Comparison of ENCODE assay signal across 14 mouse cellular contexts in the genomic region with DNA sequence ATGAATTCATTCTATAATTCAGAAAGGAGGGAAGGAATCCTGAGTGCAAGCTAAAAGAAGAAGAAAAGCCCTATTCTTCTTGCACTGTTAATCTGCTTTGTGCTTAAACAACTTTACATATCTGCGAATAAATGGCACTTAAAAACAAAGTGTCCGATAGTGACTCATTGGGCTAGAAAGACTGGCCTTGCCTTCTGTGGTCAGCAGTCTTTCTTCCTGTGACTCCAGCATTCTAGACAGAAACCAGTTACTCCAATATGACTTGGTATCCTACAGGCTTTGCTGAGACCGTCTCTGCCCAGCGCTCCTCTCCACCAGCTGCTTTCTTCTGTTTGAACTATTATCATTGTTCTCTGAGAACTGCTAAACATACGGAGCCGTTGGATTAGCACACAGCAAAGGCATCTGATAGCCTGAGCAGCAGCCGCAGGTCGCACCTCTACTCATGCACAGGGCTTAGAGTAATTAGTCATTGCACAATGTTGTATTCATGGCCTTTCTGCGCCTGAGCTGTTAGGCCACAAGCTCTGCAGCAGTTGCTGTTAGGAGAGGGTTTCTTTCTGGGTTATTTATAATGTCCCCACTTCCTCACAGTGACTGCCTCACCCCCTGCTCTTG. TPM values are rescaled to one million over a fixed set of nuclear protein-coding genes. Genes with fewer than 3 reads are reported as not detected.
A peak's percentile ranks its signal among the peaks of the same experiment; 100 is the strongest.
DNase-seq lines count a peak whose midpoint lies in the region; ATAC-seq lines count a peak whose summit lies in the region.
"Had no signal": no experiment of that assay in that cellular context is flagged by ENCODE, and none has a peak within 500 bp of the region (broad histone marks: within the 10 kb centered on the region; RNA-seq: fewer than 3 reads in every experiment).

No protein-coding gene starts in this region.

- H3K27me3 ChIP-seq in embryonic facial prominence, embryonic 14.5 days (replicated peaks; ENCODE audit: control insufficient read depth, insufficient read depth, low read length): no peaks in the 10 kb centered on the region
- H3K27me3 ChIP-seq in embryonic facial prominence, embryonic 10.5 days (replicated peaks; ENCODE audit: low read depth, poor library complexity, severe bottlenecking): no peaks in the 10 kb centered on the region
- no peaks in the 10 kb centered on the region for H3K27me3 ChIP-seq in forebrain, embryonic 10.5 days (ENCODE audit: poor library complexity, severe bottlenecking)
- H3K27me3 ChIP-seq: embryonic facial prominence, embryonic 15.5 days; midbrain, embryonic 13.5 days had no signal

- no peaks in the 10 kb centered on the region for H3K9me3 ChIP-seq in embryonic facial prominence, embryonic 14.5 days (ENCODE audit: control insufficient read depth, low read length)
- no peaks in the 10 kb centered on the region for H3K9me3 ChIP-seq in embryonic facial prominence, embryonic 10.5 days
- no peaks in the 10 kb centered on the region for H3K9me3 ChIP-seq in forebrain, embryonic 10.5 days
- H3K9me3 ChIP-seq: embryonic facial prominence, embryonic 15.5 days; midbrain, embryonic 13.5 days had no signal

- no peak overlapping the region for H3K4me2 ChIP-seq in embryonic facial prominence, embryonic 14.5 days (ENCODE audit: low read depth, low read length)
- H3K4me2 ChIP-seq: embryonic facial prominence, embryonic 15.5 days; midbrain, embryonic 13.5 days had no signal

- no peak overlapping the region for H3K9ac ChIP-seq in embryonic facial prominence, embryonic 14.5 days (ENCODE audit: low read depth, low read length)
- H3K9ac ChIP-seq: embryonic facial prominence, embryonic 15.5 days; midbrain, embryonic 13.5 days had no signal

- 63% methylated on average over 9 of the region's 9 CpGs for WGBS in embryonic facial prominence, embryonic 14.5 days
- 68% methylated on average over 9 of the region's 9 CpGs for WGBS in embryonic facial prominence, embryonic 10.5 days
- 49% methylated on average over 9 of the region's 9 CpGs for WGBS in forebrain, embryonic 10.5 days

- ATAC-seq in embryonic facial prominence, embryonic 14.5 days (ENCODE audit: low read depth): peak; percentile 82
- ATAC-seq in common myeloid progenitor, adult 5-6 weeks (replicated peaks; ENCODE audit: low read depth, poor library complexity, severe bottlenecking): peak; percentile 91
- peak; percentile 84 for ATAC-seq in megakaryocyte, adult 5-6 weeks (ENCODE audit: poor library complexity, severe bottlenecking)
- ATAC-seq: activated CD4-positive, CD25-positive, alpha-beta regulatory T cell, adult 4 months; CD4-positive, CD25-positive, alpha-beta regulatory T cell, adult 4 months; midbrain, embryonic 13.5 days had no signal

- no peak overlapping the region for H3K4me3 ChIP-seq in embryonic facial prominence, embryonic 14.5 days (ENCODE audit: low read depth, low read length)
- H3K4me3 ChIP-seq in embryonic facial prominence, embryonic 10.5 days: no peak overlapping the region
- no peak overlapping the region for H3K4me3 ChIP-seq in forebrain, embryonic 10.5 days
- H3K4me3 ChIP-seq: embryonic facial prominence, embryonic 15.5 days; left cerebral cortex, adult 2 months; midbrain, embryonic 13.5 days had no signal

- H3K36me3 ChIP-seq in embryonic facial prominence, embryonic 14.5 days (ENCODE audit: control insufficient read depth, insufficient read depth, low read length): no peaks in the 10 kb centered on the region
- H3K36me3 ChIP-seq in embryonic facial prominence, embryonic 10.5 days (replicated peaks): peaks cover 14% of the 10 kb centered on the region; the same call in 1 of the 2 replicates
- peaks cover 9% of the 10 kb centered on the region for H3K36me3 ChIP-seq in forebrain, embryonic 10.5 days (replicated peaks)
- H3K36me3 ChIP-seq: embryonic facial prominence, embryonic 15.5 days had no signal

- no peak overlapping the region for H3K27ac ChIP-seq in embryonic facial prominence, embryonic 14.5 days (replicated peaks; ENCODE audit: low read depth, low read length)
- no peak overlapping the region for H3K27ac ChIP-seq in embryonic facial prominence, embryonic 10.5 days (replicated peaks)
- H3K27ac ChIP-seq in forebrain, embryonic 10.5 days: no peak overlapping the region
- H3K27ac ChIP-seq: embryonic facial prominence, embryonic 15.5 days; left cerebral cortex, adult 2 months; midbrain, embryonic 13.5 days had no signal

- H3K4me1 ChIP-seq in embryonic facial prominence, embryonic 14.5 days (ENCODE audit: control insufficient read depth, insufficient read depth, low read length): no peaks in the 10 kb centered on the region
- peaks cover 10% of the 10 kb centered on the region for H3K4me1 ChIP-seq in embryonic facial prominence, embryonic 10.5 days
- peaks cover 34% of the 10 kb centered on the region for H3K4me1 ChIP-seq in forebrain, embryonic 10.5 days

- DNase-seq in embryonic facial prominence, embryonic 14.5 days (ENCODE audit: low spot score): peak; percentile 68
- DNase-seq in embryonic facial prominence, embryonic 10.5 days (ENCODE audit: low spot score): no peak
- peak; percentile 71 for DNase-seq in 3134 (ENCODE audit: extremely low read depth, insufficient read length, low spot score)
- DNase-seq in urinary bladder, adult 2 months (ENCODE audit: low spot score): no peak
- no peak for DNase-seq in forebrain, embryonic 10.5 days (ENCODE audit: extremely low spot score, low spot score)
- no peak for DNase-seq in frontal cortex, postnatal 36 days (ENCODE audit: low spot score in 2 of 2)
- DNase-seq: gastrocnemius, postnatal 14 days had no signal

RNA-seq across cellular contexts. Expression of a gene that starts 40.0 kb away (rescaled TPM):
- polyA plus RNA-seq in embryonic facial prominence, embryonic 14.5 days (2014; fragmentation: Nextera tagmentation; extraction: Ambion mirVana): 297 and 305 TPM in 2 replicates
- 237 and 243 TPM in 2 replicates for polyA plus RNA-seq in embryonic facial prominence, embryonic 10.5 days (2016; fragmentation: Nextera tagmentation; extraction: Ambion mirVana)
- total RNA-seq in common myeloid progenitor, adult 5-6 weeks (2017): 133 and 158 TPM in 2 replicates
- 754 and 797 TPM in 2 replicates for total RNA-seq in megakaryocyte, adult 5-6 weeks (2015)
- total RNA-seq in megakaryocyte, adult 5-6 weeks (2017): 428 and 432 TPM in 2 replicates
- 174 and 196 TPM in 2 replicates for polyA plus RNA-seq in urinary bladder, adult 2 months (2012; rRNA removed)
- polyA plus RNA-seq in forebrain, embryonic 10.5 days (2016; fragmentation: Nextera tagmentation; extraction: Ambion mirVana): 238 and 242 TPM in 2 replicates

Comparison
In these comparisons a context has a peak if more than half of its experiments do, and no peak if none do; other contexts are left out.
1. DNase-seq: peak in embryonic facial prominence, embryonic 14.5 days (single experiment) and 3134 (single experiment); none in embryonic facial prominence, embryonic 10.5 days (single experiment), urinary bladder, adult 2 months (single experiment), forebrain, embryonic 10.5 days (single experiment) and frontal cortex, postnatal 36 days (0 of 2).
2. Peak in every context shown above with its lines, with median percentiles within 50 percentile points of each other: ATAC-seq.